Mouse (Mus musculus): ENCODE data around the gene Slc17a6. TPM values are rescaled to one million over a fixed set of nuclear protein-coding genes. Genes with fewer than 3 reads are reported as not detected.

The Slc17a6 gene
- polyA plus RNA-seq (2012; rRNA removed) = 38.0 and 61.8 TPM in 2 replicates

- DNase-seq (ENCODE audit: low read depth) = peak; percentile 85
- TF ChIP-seq CTCF (IDR thresholded peaks at IDR 0.05; ENCODE audit: borderline replicate concordance, extremely low read depth, insufficient read depth, insufficient read length) (no peak), POLR2A (IDR thresholded peaks at IDR 0.05; ENCODE audit: borderline replicate concordance, extremely low read depth, insufficient read depth, insufficient read length, poor library complexity, severe bottlenecking) (no peak)
Measured at GRCm38 (mm10) chr7:51621694-51622145, at the start of gene Slc17a6. Gene Slc17a6, plus strand, starts transcription at chr7:51622006.

- peak; percentile 46 for DNase-seq (ENCODE audit: low read depth)
- no peak for TF ChIP-seq CTCF (IDR thresholded peaks at IDR 0.05; ENCODE audit: borderline replicate concordance, extremely low read depth, insufficient read depth, insufficient read length)
Measured at GRCm38 (mm10) chr7:51600021-51600420, 21.8 kb upstream of the Slc17a6 start.

- TF ChIP-seq CTCF (IDR thresholded peaks at IDR 0.05; ENCODE audit: borderline replicate concordance, extremely low read depth, insufficient read depth, insufficient read length) (no peak), POLR2A (IDR thresholded peaks at IDR 0.05; ENCODE audit: borderline replicate concordance, extremely low read depth, insufficient read depth, insufficient read length, poor library complexity, severe bottlenecking) (no peak)
- DNase-seq (ENCODE audit: low read depth) = peak; percentile 60
Measured at GRCm38 (mm10) chr7:51603741-51604140, 18.1 kb upstream of the Slc17a6 start.

GRCm38 (mm10) chr7:51614404-51614803 is 7.4 kb upstream of the Slc17a6 start:
- peak; percentile 69 for DNase-seq (ENCODE audit: low read depth)
- peak; percentile 28; the same call in 1 of the 2 replicates for TF ChIP-seq CTCF (IDR thresholded peaks at IDR 0.05; ENCODE audit: borderline replicate concordance, extremely low read depth, insufficient read depth, insufficient read length)
- TF ChIP-seq POLR2A (IDR thresholded peaks at IDR 0.05; ENCODE audit: borderline replicate concordance, extremely low read depth, insufficient read depth, insufficient read length, poor library complexity, severe bottlenecking) = no peak

GRCm38 (mm10) chr7:51617941-51618340 is 3.9 kb upstream of the Slc17a6 start:
- TF ChIP-seq CTCF (IDR thresholded peaks at IDR 0.05; ENCODE audit: borderline replicate concordance, extremely low read depth, insufficient read depth, insufficient read length) (no peak), POLR2A (IDR thresholded peaks at IDR 0.05; ENCODE audit: borderline replicate concordance, extremely low read depth, insufficient read depth, insufficient read length, poor library complexity, severe bottlenecking) (no peak)
- DNase-seq (ENCODE audit: low read depth) = peak; percentile 90

- TF ChIP-seq CTCF (IDR thresholded peaks at IDR 0.05; ENCODE audit: borderline replicate concordance, extremely low read depth, insufficient read depth, insufficient read length) = no peak
- no peak for TF ChIP-seq POLR2A (IDR thresholded peaks at IDR 0.05; ENCODE audit: borderline replicate concordance, extremely low read depth, insufficient read depth, insufficient read length, poor library complexity, severe bottlenecking)
- DNase-seq (ENCODE audit: low read depth) = peak; percentile 77
Measured at GRCm38 (mm10) chr7:51618412-51618811, 3.4 kb upstream of the Slc17a6 start.

- DNase-seq (ENCODE audit: low read depth) = no peak
- no peak for TF ChIP-seq POLR2A (IDR thresholded peaks at IDR 0.05; ENCODE audit: borderline replicate concordance, extremely low read depth, insufficient read depth, insufficient read length, poor library complexity, severe bottlenecking)
- TF ChIP-seq CTCF (IDR thresholded peaks at IDR 0.05; ENCODE audit: borderline replicate concordance, extremely low read depth, insufficient read depth, insufficient read length) = no peak
Measured at GRCm38 (mm10) chr7:51619977-51620376, 1.8 kb upstream of the Slc17a6 start.

- TF ChIP-seq POLR2A (IDR thresholded peaks at IDR 0.05; ENCODE audit: borderline replicate concordance, extremely low read depth, insufficient read depth, insufficient read length, poor library complexity, severe bottlenecking) (no peak), CTCF (IDR thresholded peaks at IDR 0.05; ENCODE audit: borderline replicate concordance, extremely low read depth, insufficient read depth, insufficient read length) (no peak)
- peak; percentile 79 for DNase-seq (ENCODE audit: low read depth)
Measured at GRCm38 (mm10) chr7:51622196-51622595, 390 bp downstream of the Slc17a6 start.

GRCm38 (mm10) chr7:51622666-51623065 is 860 bp downstream of the Slc17a6 start:
- TF ChIP-seq POLR2A (IDR thresholded peaks at IDR 0.05; ENCODE audit: borderline replicate concordance, extremely low read depth, insufficient read depth, insufficient read length, poor library complexity, severe bottlenecking) (no peak), CTCF (IDR thresholded peaks at IDR 0.05; ENCODE audit: borderline replicate concordance, extremely low read depth, insufficient read depth, insufficient read length) (no peak)
- peak; percentile 52 for DNase-seq (ENCODE audit: low read depth)

GRCm38 (mm10) chr7:51624336-51624897 is 2.6 kb downstream of the Slc17a6 start:
- DNase-seq (ENCODE audit: low read depth) = peak; percentile 90
- no peak for TF ChIP-seq POLR2A (IDR thresholded peaks at IDR 0.05; ENCODE audit: borderline replicate concordance, extremely low read depth, insufficient read depth, insufficient read length, poor library complexity, severe bottlenecking)
- no peak for TF ChIP-seq CTCF (IDR thresholded peaks at IDR 0.05; ENCODE audit: borderline replicate concordance, extremely low read depth, insufficient read depth, insufficient read length)

GRCm38 (mm10) chr7:51625161-51625560 is 3.4 kb downstream of the Slc17a6 start:
- peak; percentile 70 for DNase-seq (ENCODE audit: low read depth)
- TF ChIP-seq CTCF (IDR thresholded peaks at IDR 0.05; ENCODE audit: borderline replicate concordance, extremely low read depth, insufficient read depth, insufficient read length) (no peak), POLR2A (IDR thresholded peaks at IDR 0.05; ENCODE audit: borderline replicate concordance, extremely low read depth, insufficient read depth, insufficient read length, poor library complexity, severe bottlenecking) (no peak)

- TF ChIP-seq CTCF (IDR thresholded peaks at IDR 0.05; ENCODE audit: borderline replicate concordance, extremely low read depth, insufficient read depth, insufficient read length) = no peak
- no peak for TF ChIP-seq POLR2A (IDR thresholded peaks at IDR 0.05; ENCODE audit: borderline replicate concordance, extremely low read depth, insufficient read depth, insufficient read length, poor library complexity, severe bottlenecking)
- peak; percentile 27 for DNase-seq (ENCODE audit: low read depth)
Measured at GRCm38 (mm10) chr7:51625591-51626255, 3.9 kb downstream of the Slc17a6 start.
